Mouse (Mus musculus): ENCODE data around the gene Cyth1.

GRCm38 (mm10) chr11:118285791-118286190 is 37.4 kb upstream of the Cyth1 start:
- TF ChIP-seq GATA1 (IDR thresholded peaks at IDR 0.05; ENCODE audit: low read length) (no peak), TAL1 (IDR thresholded peaks at IDR 0.05; ENCODE audit: low read length) (no peak)

Data from erythroblast, embryonic 14.5 days (primary cell).